Comparison of ENCODE assay signal across 34 mouse cellular contexts in genomic region chr3:151576155-151576554, GRCm38 (mm10).
DNase-seq lines count a peak whose midpoint lies in the region; ATAC-seq lines count a peak whose summit lies in the region.
"Had no signal": no experiment of that assay in that cellular context is flagged by ENCODE, and none has a peak within 500 bp of the region (broad histone marks: within the 10 kb centered on the region; RNA-seq: fewer than 3 reads in every experiment).

No protein-coding gene starts in this region.

- H3K4me1 ChIP-seq in forebrain, embryonic 14.5 days (ENCODE audit: control insufficient read depth, insufficient read depth, low read length), result no peaks in the 10 kb centered on the region
- H3K4me1 ChIP-seq in forebrain, embryonic 10.5 days, result no peaks in the 10 kb centered on the region
- H3K4me1 ChIP-seq: embryonic facial prominence, embryonic 12.5 days; hindbrain, embryonic 12.5 days; intestine, embryonic 15.5 days; limb, embryonic 10.5 days; limb, embryonic 15.5 days; liver, embryonic 13.5 days; stomach, embryonic 15.5 days had no signal

- DNase-seq in forebrain, embryonic 14.5 days (ENCODE audit: low spot score), result peak; percentile 14
- DNase-seq in forebrain, embryonic 10.5 days (ENCODE audit: extremely low spot score, low spot score), result no peak
- peak; percentile 16 for DNase-seq in layer of hippocampus, adult 9-11 months
- DNase-seq in layer of hippocampus, adult 9-10 months (ENCODE audit: low spot score), result no peak
- DNase-seq in right cerebral cortex, adult 18-20 months, result peak; percentile 43
- no peak for DNase-seq in right cerebral cortex, postnatal 14 days
- no peak for DNase-seq in spleen, adult 18-20 months
- DNase-seq: adrenal gland, postnatal 10 days; cerebellum, adult 11-12 months; cerebellum, adult 9-11 months; embryo, embryonic 11 days; gastrocnemius, adult 2 months; gastrocnemius, postnatal 36 days; heart, adult 18-20 months; heart, postnatal 36 days; kidney, postnatal 36 days; layer of hippocampus, postnatal 36 days; liver, embryonic 13.5 days; lung, adult 18-20 months; midbrain, embryonic 14.5 days; thymus, postnatal 14 days had no signal

- H3K27me3 ChIP-seq in forebrain, embryonic 14.5 days (replicated peaks; ENCODE audit: control insufficient read depth, insufficient read depth, low read length), result no peaks in the 10 kb centered on the region
- H3K27me3 ChIP-seq in forebrain, embryonic 10.5 days (ENCODE audit: poor library complexity, severe bottlenecking), result no peaks in the 10 kb centered on the region
- H3K27me3 ChIP-seq: embryonic facial prominence, embryonic 12.5 days; hindbrain, embryonic 12.5 days; intestine, embryonic 15.5 days; limb, embryonic 15.5 days; liver, embryonic 13.5 days; Patski; stomach, embryonic 15.5 days had no signal

- no peak overlapping the region for H3K27ac ChIP-seq in forebrain, embryonic 14.5 days (ENCODE audit: low read depth, low read length)
- no peak overlapping the region for H3K27ac ChIP-seq in forebrain, embryonic 10.5 days
- H3K27ac ChIP-seq: embryonic facial prominence, embryonic 12.5 days; gastrocnemius, adult 2 months; hindbrain, embryonic 12.5 days; hindbrain, postnatal 0 days; intestine, embryonic 15.5 days; layer of hippocampus, adult 2 months; limb, embryonic 10.5 days; limb, embryonic 15.5 days; liver, embryonic 13.5 days; macrophage; stomach, embryonic 15.5 days had no signal

- no peak overlapping the region for H3K4me2 ChIP-seq in forebrain, embryonic 14.5 days (ENCODE audit: low read length)
- H3K4me2 ChIP-seq: embryonic facial prominence, embryonic 12.5 days; heart, embryonic 11.5 days; hindbrain, embryonic 12.5 days; intestine, embryonic 15.5 days; limb, embryonic 15.5 days; liver, embryonic 13.5 days; stomach, embryonic 15.5 days had no signal

- H3K36me3 ChIP-seq in forebrain, embryonic 14.5 days (ENCODE audit: control insufficient read depth, insufficient read depth, low read length), result no peaks in the 10 kb centered on the region
- no peaks in the 10 kb centered on the region for H3K36me3 ChIP-seq in forebrain, embryonic 10.5 days (replicated peaks)
- H3K36me3 ChIP-seq: embryonic facial prominence, embryonic 12.5 days; G1E; hindbrain, embryonic 12.5 days; intestine, embryonic 15.5 days; limb, embryonic 10.5 days; limb, embryonic 15.5 days; liver, embryonic 13.5 days; stomach, embryonic 15.5 days had no signal

- ATAC-seq in forebrain, embryonic 14.5 days, result peak; percentile 55; the same call in 1 of the 2 replicates
- ATAC-seq: hindbrain, postnatal 0 days; intestine, embryonic 15.5 days; lung, postnatal 0 days; Patski had no signal

- no peaks in the 10 kb centered on the region for H3K9me3 ChIP-seq in forebrain, embryonic 14.5 days (replicated peaks; ENCODE audit: control insufficient read depth, low read length)
- no peaks in the 10 kb centered on the region for H3K9me3 ChIP-seq in forebrain, embryonic 10.5 days
- H3K9me3 ChIP-seq: embryonic facial prominence, embryonic 12.5 days; hindbrain, embryonic 12.5 days; intestine, embryonic 15.5 days; limb, embryonic 10.5 days; limb, embryonic 15.5 days; liver, embryonic 13.5 days; stomach, embryonic 15.5 days had no signal

- no peak overlapping the region for H3K9ac ChIP-seq in forebrain, embryonic 14.5 days (ENCODE audit: low read length)
- H3K9ac ChIP-seq: embryonic facial prominence, embryonic 12.5 days; hindbrain, embryonic 12.5 days; intestine, embryonic 15.5 days; limb, embryonic 15.5 days; liver, embryonic 13.5 days; stomach, embryonic 15.5 days had no signal

- H3K4me3 ChIP-seq in forebrain, embryonic 14.5 days (ENCODE audit: low read depth, low read length), result no peak overlapping the region
- no peak overlapping the region for H3K4me3 ChIP-seq in forebrain, embryonic 10.5 days
- H3K4me3 ChIP-seq: embryonic facial prominence, embryonic 12.5 days; gastrocnemius, adult 2 months; hindbrain, embryonic 12.5 days; intestine, embryonic 15.5 days; layer of hippocampus, adult 2 months; limb, embryonic 10.5 days; limb, embryonic 15.5 days; liver, embryonic 13.5 days; stomach, embryonic 15.5 days had no signal

- 56% methylated on average over 3 of the region's 3 CpGs for WGBS in forebrain, embryonic 14.5 days
- WGBS in forebrain, embryonic 10.5 days, result 89% methylated on average over 3 of the region's 3 CpGs

Comparison
In these comparisons a context has a peak if more than half of its experiments do, and no peak if none do; other contexts are left out.
1. DNase-seq: peak in forebrain, embryonic 14.5 days (single experiment), layer of hippocampus, adult 9-11 months (single experiment) and right cerebral cortex, adult 18-20 months (single experiment); none in forebrain, embryonic 10.5 days (single experiment), layer of hippocampus, adult 9-10 months (single experiment), right cerebral cortex, postnatal 14 days (single experiment) and spleen, adult 18-20 months (0 of 2).